Mouse (Mus musculus) stomach, postnatal 0 days (tissue): Measurements from ENCODE around the gene Pmm1.

Experiments used
- CTCF ChIP-seq: IDR thresholded peaks from 2 replicates; pipeline ENCODE4 v1.5.1; 2016; ENCODE audit warnings: antibody characterized with exemption, low read depth, mild to moderate bottlenecking, moderate library complexity
- EP300 ChIP-seq: optimal IDR thresholded peaks from 2 replicates; pipeline ENCODE3; 2016; ENCODE audit warnings: antibody characterized with exemption

GRCm38 (mm10) chr15:81924933-81925332 lies 35.8 kb downstream of the Pmm1 start:
- TF ChIP-seq CTCF (no peak), EP300 (no peak)
